Mouse (Mus musculus) lung, postnatal 0 days (tissue): ENCODE results near the gene Plpp1.

Experiments used
- CTCF ChIP-seq: IDR thresholded peaks from 2 replicates; pipeline ENCODE4 v1.5.1; 2016; ENCODE audit warnings: antibody characterized with exemption, mild to moderate bottlenecking
- EP300 ChIP-seq: IDR thresholded peaks from 2 replicates; pipeline ENCODE4 v1.6.1; 2016; ENCODE audit warnings: antibody characterized with exemption, mild to moderate bottlenecking, control low read depth

- TF ChIP-seq CTCF (peak; percentile 30), EP300 (no peak)
Measured at GRCm38 (mm10) chr13:112772252-112772651, 28.3 kb upstream of the Plpp1 start.
